Mouse (Mus musculus) thymus, adult 2 months (tissue): ENCODE results near the gene Tnrc6c. TPM values are rescaled to one million over a fixed set of nuclear protein-coding genes. Genes with fewer than 3 reads are reported as not detected.
A peak's percentile ranks its signal among the peaks of the same experiment; 100 is the strongest.

Source experiments
- DNase-seq: peaks from one replicate; pipeline ENCODE4 v3.0.0; 2021
- H3K27ac ChIP-seq: fragments of 200-500 bp; 2 replicates; pipeline ENCODE4 v1.5.1; 2012; ENCODE audit warnings: low read length, control low read depth; ENCODE audit not compliant: control insufficient read depth, insufficient read depth
- H3K27me3 ChIP-seq: fragments of 200-500 bp; 2 replicates; pipeline ENCODE4 v1.6.1; 2012; ENCODE audit warnings: mild to moderate bottlenecking, low read length, moderate library complexity, mixed read lengths; ENCODE audit not compliant: control insufficient read depth, insufficient read depth
- H3K36me3 ChIP-seq: fragments of 200-500 bp; 2 replicates; pipeline ENCODE4 v1.6.1; 2012; ENCODE audit warnings: mild to moderate bottlenecking, low read length, moderate library complexity; ENCODE audit not compliant: control insufficient read depth, insufficient read depth
- H3K4me1 ChIP-seq: fragments of 200-500 bp; replicated peaks from 2 replicates; pipeline ENCODE4 v1.6.1; 2012; ENCODE audit warnings: low read length; ENCODE audit not compliant: control insufficient read depth, insufficient read depth
- H3K4me3 ChIP-seq: fragments of 200-500 bp; 2 replicates; pipeline ENCODE4 v1.5.1; 2012; ENCODE audit warnings: mild to moderate bottlenecking, low read length, control low read depth, moderate library complexity; ENCODE audit not compliant: control insufficient read depth, insufficient read depth
- CTCF ChIP-seq: fragments of 200-500 bp; IDR thresholded peaks from 2 replicates; pipeline ENCODE4 v1.5.1; 2012; ENCODE audit warnings: mild to moderate bottlenecking, control low read depth, low read length, moderate library complexity, borderline replicate concordance; ENCODE audit not compliant: control insufficient read depth, poor library complexity, insufficient read depth; ENCODE audit errors: extremely low read depth
- POLR2A ChIP-seq: fragments of 200-500 bp; IDR thresholded peaks from 2 replicates; pipeline ENCODE4 v1.6.1; 2012; ENCODE audit warnings: mild to moderate bottlenecking, low read length, control low read depth, moderate library complexity; ENCODE audit not compliant: control insufficient read depth, poor library complexity, insufficient read depth; ENCODE audit errors: extremely low read depth
- WGBS: fragments of 180-500 bp; shearing (Covaris S2); methylation state at CpG from one replicate; pipeline ENCODE4 v1.1.7; 2018; 5-methylcytosine and 5-hydroxymethylcytosine counted together
- polyA plus RNA-seq: library from polyadenylated mRNA; depleted of rRNA; stranded (reverse); fragments of >200 nt; gene quantifications from 2 replicates; pipeline ENCODE4 v1.2.3, GENCODE M21; 2012

Tnrc6c gene
- polyA plus RNA-seq, 1 experiment: 75.0 TPM

DNA sequence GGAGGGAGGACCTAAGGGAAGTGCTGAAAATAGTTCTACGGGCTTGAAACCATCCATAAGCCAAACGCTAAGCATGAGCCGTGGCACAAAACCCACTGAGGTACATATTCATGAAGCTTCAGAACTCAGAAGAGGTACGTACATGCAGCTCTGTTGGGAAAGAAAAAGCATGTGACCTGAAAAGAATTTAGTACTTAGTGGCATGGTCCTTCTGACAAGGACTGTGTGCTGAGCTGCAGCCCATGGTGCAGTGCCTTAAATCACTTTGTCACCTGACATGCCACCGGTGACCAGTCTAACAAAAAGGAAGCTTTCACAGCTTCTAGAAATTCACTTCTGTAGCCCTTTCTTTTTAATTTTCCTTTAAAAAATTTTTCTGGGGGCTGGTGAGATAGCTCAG lies 40.0 kb downstream of the Tnrc6c start:
- H3K27me3 ChIP-seq: no peaks in the 10 kb centered on the region
- no peak overlapping the region for H3K4me3 ChIP-seq
- no peak overlapping the region for H3K27ac ChIP-seq
- H3K4me1 ChIP-seq: peaks cover 7% of the 10 kb centered on the region; the same call in 1 of the 2 replicates
- no peak for DNase-seq
- TF ChIP-seq CTCF: no peak
- 84% methylated on average over 5 of the region's 5 CpGs for WGBS
- no peaks in the 10 kb centered on the region for H3K36me3 ChIP-seq

DNA sequence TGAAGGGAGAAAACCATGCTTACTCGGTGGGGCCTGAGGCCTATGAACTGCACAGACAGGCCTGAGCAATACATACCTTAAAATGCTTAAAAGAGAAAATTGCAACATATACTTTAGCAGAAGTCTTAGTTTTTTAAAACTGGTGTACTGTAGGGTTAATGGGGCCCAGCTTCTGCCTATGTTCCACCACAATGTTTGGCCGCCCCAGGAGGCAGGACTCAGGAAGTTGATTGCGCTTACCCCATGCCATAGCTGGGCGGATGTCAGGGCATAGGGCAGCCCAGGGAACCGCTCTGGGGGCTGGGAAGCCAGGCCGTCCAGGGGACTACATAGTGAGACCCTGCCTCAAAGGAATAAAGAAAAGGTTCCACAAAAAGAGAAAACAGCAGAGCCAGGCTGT lies 42.5 kb downstream of the Tnrc6c start:
- H3K27me3 ChIP-seq: no peaks in the 10 kb centered on the region
- no peaks in the 10 kb centered on the region; the same call in 1 of the 2 replicates for H3K36me3 ChIP-seq
- WGBS: 73% methylated on average over 6 of the region's 6 CpGs
- H3K4me3 ChIP-seq: no peak overlapping the region
- H3K4me1 ChIP-seq: peaks cover 7% of the 10 kb centered on the region; the same call in 1 of the 2 replicates
- H3K27ac ChIP-seq: no peak overlapping the region
- TF ChIP-seq CTCF: no peak
- TF ChIP-seq POLR2A: no peak
- DNase-seq: no peak

DNA sequence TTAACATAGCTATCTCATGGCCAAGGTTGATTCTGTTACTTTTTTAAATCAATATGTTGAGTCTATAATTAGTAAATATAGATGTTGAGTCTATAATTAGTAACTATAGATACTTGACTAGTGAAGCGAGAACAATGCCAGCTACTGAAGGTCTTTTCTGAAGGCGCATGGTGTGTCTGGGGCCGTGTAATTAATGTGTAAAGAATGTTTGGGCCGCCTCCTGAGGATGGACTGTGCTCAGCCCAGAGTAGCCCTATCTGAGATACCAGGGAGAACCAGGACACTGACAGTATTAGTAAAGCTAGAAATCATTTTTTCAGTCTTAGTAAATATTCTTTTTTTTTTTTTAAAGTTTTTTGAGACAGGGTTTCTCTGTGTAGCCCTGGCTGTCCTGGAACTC lies 46.8 kb downstream of the Tnrc6c start:
- no peak for TF ChIP-seq CTCF
- TF ChIP-seq POLR2A: no peak
- Histone ChIP-seq H3K27ac (no peak overlapping the region), H3K36me3 (peaks cover 7% of the 10 kb centered on the region; the same call in 1 of the 2 replicates), H3K4me3 (no peak overlapping the region), H3K27me3 (no peaks in the 10 kb centered on the region), H3K4me1 (peaks cover 7% of the 10 kb centered on the region; the same call in 1 of the 2 replicates)
- 96% methylated on average over 4 of the region's 4 CpGs for WGBS
- DNase-seq: no peak

DNA sequence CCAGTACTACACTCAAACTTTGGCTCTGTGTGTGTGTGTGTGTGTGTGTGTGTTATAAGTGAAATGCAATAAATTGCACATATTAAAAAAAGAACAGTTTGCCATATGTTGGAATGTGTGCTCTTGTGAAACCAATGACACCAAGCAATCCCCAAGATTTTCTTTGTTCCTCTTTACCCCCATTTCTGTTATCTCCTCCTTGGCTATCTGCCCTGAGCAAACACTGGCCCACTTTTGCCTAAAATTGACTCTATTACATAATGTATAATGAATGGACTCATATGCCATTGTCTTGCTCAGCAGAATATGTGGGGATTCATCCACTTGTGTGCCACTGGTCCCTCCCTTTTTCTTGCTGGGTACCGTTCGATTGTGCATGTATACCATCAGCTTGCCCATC lies 52.2 kb downstream of the Tnrc6c start:
- Histone ChIP-seq H3K36me3 (peaks cover 7% of the 10 kb centered on the region; the same call in 1 of the 2 replicates), H3K27ac (no peak overlapping the region), H3K4me3 (no peak overlapping the region), H3K27me3 (no peaks in the 10 kb centered on the region), H3K4me1 (no peaks in the 10 kb centered on the region)
- 95% methylated on average over 2 of the region's 2 CpGs for WGBS
- DNase-seq: no peak
- no peak for TF ChIP-seq CTCF
- TF ChIP-seq POLR2A: no peak

DNA sequence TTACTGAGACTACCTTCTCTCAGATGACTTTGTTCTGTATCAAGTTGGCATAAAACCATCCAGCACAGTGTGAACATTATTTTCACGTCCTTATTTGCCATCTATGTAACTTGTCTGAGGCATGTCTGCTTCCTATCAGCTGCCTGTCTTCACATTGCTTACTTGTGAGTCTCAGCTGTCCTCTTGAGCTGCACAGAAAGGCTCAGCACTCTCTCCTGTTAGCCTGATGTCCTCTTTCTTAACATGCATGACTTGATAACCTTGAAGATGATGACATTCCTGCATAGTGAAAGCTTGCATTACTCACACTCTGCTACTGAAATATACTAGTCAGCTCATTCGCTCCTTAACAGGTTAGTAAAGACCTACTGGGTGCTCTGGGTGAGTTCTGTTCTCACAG lies 53.1 kb downstream of the Tnrc6c start:
- WGBS: 92% methylated on average over 2 of the region's 2 CpGs
- no peak for TF ChIP-seq CTCF
- TF ChIP-seq POLR2A: no peak
- H3K27ac ChIP-seq: no peak overlapping the region
- H3K4me3 ChIP-seq: no peak overlapping the region
- no peaks in the 10 kb centered on the region for H3K4me1 ChIP-seq
- H3K27me3 ChIP-seq: no peaks in the 10 kb centered on the region
- DNase-seq: no peak
- peaks cover 7% of the 10 kb centered on the region; the same call in 1 of the 2 replicates for H3K36me3 ChIP-seq

DNA sequence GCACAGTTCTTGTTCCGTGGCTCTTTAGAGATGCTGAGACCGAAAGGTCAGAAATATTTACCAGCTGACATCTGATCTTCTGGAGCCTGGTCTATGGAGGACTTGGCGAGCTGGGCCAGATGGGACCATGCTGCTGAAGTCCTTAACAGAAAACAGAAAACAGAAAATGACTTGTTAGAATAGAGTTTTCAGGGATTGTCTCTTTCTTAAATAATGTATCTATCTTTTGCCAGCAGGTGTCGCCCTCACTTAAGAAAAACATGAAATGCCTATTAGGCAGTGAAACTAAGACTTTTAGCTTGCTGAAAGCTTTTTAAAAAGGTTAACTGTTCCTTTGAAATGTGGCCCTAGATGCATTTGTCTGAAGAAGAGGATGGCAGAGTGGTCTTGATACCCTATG lies 55.2 kb downstream of the Tnrc6c start:
- Histone ChIP-seq H3K4me3 (no peak overlapping the region), H3K36me3 (peaks cover 11% of the 10 kb centered on the region), H3K4me1 (no peaks in the 10 kb centered on the region), H3K27me3 (no peaks in the 10 kb centered on the region), H3K27ac (no peak overlapping the region)
- TF ChIP-seq CTCF (no peak), POLR2A (no peak)
- DNase-seq: peak; percentile 55
- 64% methylated on average over 4 of the region's 4 CpGs for WGBS

DNA sequence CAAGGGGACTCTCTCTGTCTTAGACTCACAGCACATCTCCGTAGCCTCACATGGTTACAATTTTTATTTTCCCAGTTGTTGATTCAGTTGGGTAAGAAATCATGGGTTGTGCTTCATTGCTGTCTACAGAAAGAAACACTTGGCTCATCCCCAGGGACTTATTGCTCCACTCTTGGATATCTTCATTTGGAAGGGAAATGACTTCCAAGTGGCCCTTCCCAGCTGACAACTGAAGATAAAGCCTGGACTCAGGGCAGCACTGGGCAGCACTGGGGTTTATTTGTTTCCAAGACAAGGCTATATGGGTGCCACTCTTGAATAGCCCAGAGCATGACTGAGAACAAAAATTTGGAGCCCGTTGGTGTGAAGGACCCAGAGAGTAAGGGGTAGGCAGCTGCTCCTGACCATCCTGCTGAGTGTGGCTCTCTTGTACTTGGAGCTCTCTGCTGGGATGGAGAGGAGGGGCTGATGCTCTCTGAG lies 56.8 kb downstream of the Tnrc6c start:
- H3K4me3 ChIP-seq: no peak overlapping the region
- H3K27ac ChIP-seq: no peak overlapping the region
- H3K27me3 ChIP-seq: no peaks in the 10 kb centered on the region
- TF ChIP-seq CTCF (no peak), POLR2A (no peak)
- DNase-seq: no peak
- 93% methylated on average over 2 of the region's 2 CpGs for WGBS
- H3K4me1 ChIP-seq: no peaks in the 10 kb centered on the region
- peaks cover 24% of the 10 kb centered on the region for H3K36me3 ChIP-seq
